Mouse (Mus musculus): Measurements from ENCODE around the gene Fam50b. TPM values are rescaled to one million over a fixed set of nuclear protein-coding genes. Genes with fewer than 3 reads are reported as not detected.

The Fam50b gene
- polyA plus RNA-seq, 1 experiment, result not detected

DNA sequence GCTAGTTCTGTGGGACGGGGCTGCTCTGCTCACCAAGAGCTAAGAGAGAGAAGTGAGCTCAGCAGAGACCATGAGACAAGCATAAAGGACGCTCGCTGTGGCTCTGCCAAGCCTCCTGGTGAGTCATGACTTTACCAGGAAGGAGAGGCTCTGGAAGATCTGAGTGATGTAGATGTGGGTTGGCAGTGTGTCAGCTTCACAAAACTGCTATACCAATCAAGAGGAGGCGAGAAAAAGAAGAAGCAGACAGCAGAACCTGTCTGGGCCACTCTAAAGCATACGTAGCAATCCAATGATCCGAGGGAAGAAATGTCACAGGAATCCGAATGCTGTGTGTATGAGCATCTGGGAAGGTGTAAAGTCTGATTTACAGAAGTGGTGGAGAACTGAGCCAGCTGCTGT, 19.2 kb upstream of the Fam50b start:
- no peaks in the 10 kb centered on the region for H3K36me3 ChIP-seq (ENCODE audit: control insufficient read depth, insufficient read depth)
- H3K4me3 ChIP-seq, result no peak overlapping the region
- TF ChIP-seq MYOD1 (IDR thresholded peaks at IDR 0.05; ENCODE audit: control insufficient read depth in 1 of 3, insufficient read length in 2 of 3, low read depth in 2 of 3) (no peak), USF1 (IDR thresholded peaks at IDR 0.05; ENCODE audit: low read depth) (no peak)
- peak overlapping the region; percentile 63 for H3K4me2 ChIP-seq (ENCODE audit: low read depth)
- H3ac ChIP-seq (ENCODE audit: control insufficient read depth, insufficient read length), result no peak overlapping the region
- H3K27me3 ChIP-seq (ENCODE audit: control insufficient read depth, insufficient read depth, insufficient read length), result no peaks in the 10 kb centered on the region
- no peaks in the 10 kb centered on the region for H3K79me2 ChIP-seq (ENCODE audit: control insufficient read depth, insufficient read depth)

DNA sequence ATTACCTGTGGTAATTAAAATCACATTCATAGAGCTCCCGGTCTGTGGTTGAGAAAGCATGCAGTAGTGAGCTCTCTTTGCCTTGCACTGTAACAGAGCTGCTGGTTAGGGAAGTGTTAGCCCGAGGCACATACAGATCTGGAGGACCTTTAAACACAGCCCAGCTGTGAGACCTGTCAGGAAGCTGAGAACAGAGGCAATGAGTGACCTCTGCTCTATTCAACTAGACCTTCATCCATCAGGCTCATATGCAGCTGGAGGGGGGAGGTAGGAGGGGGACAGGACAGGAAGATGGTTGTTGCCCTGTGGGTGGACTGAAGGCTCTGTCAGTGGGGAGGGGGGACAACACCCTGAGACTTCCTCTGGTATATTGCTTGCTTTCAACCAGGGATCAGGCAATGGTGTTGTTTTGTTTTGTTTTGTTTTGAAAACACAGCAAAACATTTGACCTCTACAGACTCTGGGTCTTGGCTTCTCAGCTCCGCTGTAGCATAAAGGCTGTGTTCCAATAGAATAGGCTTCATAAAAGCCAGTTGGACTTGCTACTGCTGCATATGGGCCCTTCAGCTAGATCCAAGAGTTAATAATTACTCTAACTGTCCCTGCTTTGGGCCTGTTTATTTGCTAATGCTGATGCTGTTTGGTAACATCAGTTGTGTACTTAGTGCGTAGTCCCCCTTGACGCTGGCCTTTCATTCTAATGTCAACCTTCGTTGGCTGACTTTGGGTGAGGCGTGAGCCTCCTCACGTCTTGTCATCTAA, 9.6 kb upstream of the Fam50b start:
- no peak for TF ChIP-seq USF1 (IDR thresholded peaks at IDR 0.05; ENCODE audit: low read depth)
- TF ChIP-seq REST (IDR thresholded peaks at IDR 0.05; ENCODE audit: insufficient read depth, insufficient read length), result no peak
- TF ChIP-seq MYOG (IDR thresholded peaks at IDR 0.05; ENCODE audit: control insufficient read depth in 1 of 3, insufficient read depth in 1 of 3, insufficient read length in 2 of 3, low read depth in 2 of 3), result no peak
- TF ChIP-seq POLR2A (IDR thresholded peaks at IDR 0.05; ENCODE audit: insufficient read length, low read depth), result no peak
- TF ChIP-seq MAX (IDR thresholded peaks at IDR 0.05; ENCODE audit: low read depth), result no peak
- TF ChIP-seq TCF3 (IDR thresholded peaks at IDR 0.05; ENCODE audit: insufficient read length, low read depth), result no peak
- TF ChIP-seq SRF (IDR thresholded peaks at IDR 0.05; ENCODE audit: control insufficient read depth, insufficient read length, low read depth), result no peak
- TF ChIP-seq E2F4 (IDR thresholded peaks at IDR 0.05; ENCODE audit: insufficient read depth), result no peak
- no peak for TF ChIP-seq POLR2AphosphoS2 (IDR thresholded peaks at IDR 0.05; ENCODE audit: insufficient read length, low read depth)
- TF ChIP-seq CEBPB (IDR thresholded peaks at IDR 0.05; ENCODE audit: insufficient read depth, poor library complexity, severe bottlenecking), result no peak
- TF ChIP-seq TCF12 (IDR thresholded peaks at IDR 0.05; ENCODE audit: insufficient read depth, poor library complexity, severe bottlenecking), result no peak
- no peak for TF ChIP-seq MYOD1 (IDR thresholded peaks at IDR 0.05; ENCODE audit: control insufficient read depth in 1 of 3, insufficient read length in 2 of 3, low read depth in 2 of 3)
- Histone ChIP-seq H3K4me3 (no peak overlapping the region), H3K4me2 (ENCODE audit: low read depth) (no peak overlapping the region), H3K79me2 (ENCODE audit: control insufficient read depth, insufficient read depth) (no peaks in the 10 kb centered on the region), H3K36me3 (ENCODE audit: control insufficient read depth, insufficient read depth) (no peaks in the 10 kb centered on the region), H3ac (ENCODE audit: control insufficient read depth, insufficient read length) (no peak overlapping the region), H3K27me3 (ENCODE audit: control insufficient read depth, insufficient read depth, insufficient read length) (no peaks in the 10 kb centered on the region)

DNA sequence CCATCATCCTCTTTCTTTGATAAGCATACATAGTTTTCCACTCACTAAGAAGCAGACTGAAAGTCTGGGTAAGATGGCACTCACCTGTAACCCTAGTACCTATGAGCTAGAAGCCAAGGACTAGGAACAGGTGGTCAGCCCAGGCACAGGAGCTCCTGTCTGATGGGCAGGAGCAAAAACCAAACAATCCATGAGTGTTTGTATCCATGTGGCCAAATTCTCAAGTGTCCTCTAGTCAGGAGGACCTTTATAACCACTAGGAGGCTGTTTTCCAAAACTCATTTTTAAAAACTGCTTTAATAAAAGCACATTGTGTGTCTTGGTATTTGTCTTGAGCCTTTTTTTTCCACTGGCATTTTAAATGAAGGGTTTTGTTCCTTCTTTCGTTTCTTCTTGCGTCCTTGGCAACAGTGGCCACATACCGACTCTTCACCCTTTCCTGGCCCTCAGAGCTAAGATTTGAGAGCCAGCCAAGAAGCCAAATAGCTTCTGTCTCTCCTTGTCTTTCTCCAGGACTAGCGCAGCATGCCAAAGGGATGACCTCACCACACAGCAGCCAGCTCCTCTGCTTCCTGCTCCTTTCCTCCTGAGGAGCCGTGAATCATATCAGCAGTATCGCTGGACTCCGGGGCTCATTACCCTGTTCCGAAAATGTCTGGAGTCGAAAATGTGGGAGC, 8.7 kb upstream of the Fam50b start:
- peak in 2 of 3 experiments; percentile 17 to 26 for TF ChIP-seq MYOD1 (IDR thresholded peaks at IDR 0.05; ENCODE audit: control insufficient read depth in 1 of 3, insufficient read length in 2 of 3, low read depth in 2 of 3)
- TF ChIP-seq POLR2A (IDR thresholded peaks at IDR 0.05; ENCODE audit: insufficient read length, low read depth), result no peak
- Histone ChIP-seq H3K36me3 (ENCODE audit: control insufficient read depth, insufficient read depth) (no peaks in the 10 kb centered on the region), H3K4me3 (peak overlapping the region; percentile 5), H3K4me2 (ENCODE audit: low read depth) (peak overlapping the region; percentile 89), H3K79me2 (ENCODE audit: control insufficient read depth, insufficient read depth) (no peaks in the 10 kb centered on the region), H3K27me3 (ENCODE audit: control insufficient read depth, insufficient read depth, insufficient read length) (no peaks in the 10 kb centered on the region), H3ac (ENCODE audit: control insufficient read depth, insufficient read length) (no peak overlapping the region)

DNA sequence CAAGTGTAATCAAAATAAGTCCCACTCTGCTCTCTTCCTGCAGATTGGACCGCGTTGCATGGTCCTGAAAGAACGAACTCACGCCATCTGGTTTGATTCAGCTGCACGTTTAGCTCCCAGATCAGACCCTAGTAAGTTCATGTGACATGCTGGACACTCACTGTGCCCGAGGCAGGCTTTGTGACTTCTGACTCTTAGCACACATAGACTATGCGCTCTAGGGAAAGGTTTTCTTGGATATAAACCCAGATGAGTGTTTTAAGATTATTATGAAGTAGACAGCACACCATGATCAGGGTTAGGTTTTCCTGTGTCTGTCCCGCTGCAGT, 8.2 kb upstream of the Fam50b start:
- Histone ChIP-seq H3K27me3 (ENCODE audit: control insufficient read depth, insufficient read depth, insufficient read length) (no peaks in the 10 kb centered on the region), H3ac (ENCODE audit: control insufficient read depth, insufficient read length) (no peak overlapping the region), H3K4me2 (ENCODE audit: low read depth) (peak overlapping the region; percentile 89), H3K36me3 (ENCODE audit: control insufficient read depth, insufficient read depth) (no peaks in the 10 kb centered on the region), H3K4me3 (peak overlapping the region; percentile 5), H3K79me2 (ENCODE audit: control insufficient read depth, insufficient read depth) (no peaks in the 10 kb centered on the region)
- no peak for TF ChIP-seq POLR2AphosphoS2 (IDR thresholded peaks at IDR 0.05; ENCODE audit: insufficient read length, low read depth)
- no peak for TF ChIP-seq TCF3 (IDR thresholded peaks at IDR 0.05; ENCODE audit: insufficient read length, low read depth)
- TF ChIP-seq USF1 (IDR thresholded peaks at IDR 0.05; ENCODE audit: low read depth), result no peak
- no peak for TF ChIP-seq E2F4 (IDR thresholded peaks at IDR 0.05; ENCODE audit: insufficient read depth)
- no peak for TF ChIP-seq MYOG (IDR thresholded peaks at IDR 0.05; ENCODE audit: control insufficient read depth in 1 of 3, insufficient read depth in 1 of 3, insufficient read length in 2 of 3, low read depth in 2 of 3)
- no peak for TF ChIP-seq POLR2A (IDR thresholded peaks at IDR 0.05; ENCODE audit: insufficient read length, low read depth)

DNA sequence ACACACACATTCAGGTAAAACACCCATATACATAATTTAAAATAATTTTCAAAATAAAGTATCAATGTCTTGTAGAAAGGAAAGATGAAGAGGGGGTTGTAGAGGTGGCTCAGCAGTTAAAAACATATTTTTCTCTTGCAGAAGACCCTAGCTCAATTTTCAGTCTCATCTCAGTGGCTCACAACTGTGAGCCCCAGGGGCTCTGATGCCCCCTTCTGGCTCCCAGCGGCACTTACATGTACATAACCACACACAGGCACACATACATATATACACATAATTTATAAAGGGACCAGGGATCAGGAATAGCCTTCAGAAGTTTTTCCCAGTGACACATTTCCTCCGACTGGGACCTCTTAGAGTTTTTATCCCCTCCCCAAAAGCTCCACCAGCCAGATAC, 7.6 kb upstream of the Fam50b start:
- H3K27me3 ChIP-seq (ENCODE audit: control insufficient read depth, insufficient read depth, insufficient read length), result no peaks in the 10 kb centered on the region
- no peaks in the 10 kb centered on the region for H3K79me2 ChIP-seq (ENCODE audit: control insufficient read depth, insufficient read depth)
- no peak overlapping the region for H3ac ChIP-seq (ENCODE audit: control insufficient read depth, insufficient read length)
- H3K36me3 ChIP-seq (ENCODE audit: control insufficient read depth, insufficient read depth), result no peaks in the 10 kb centered on the region
- H3K4me2 ChIP-seq (ENCODE audit: low read depth), result peak overlapping the region; percentile 89
- TF ChIP-seq TCF12 (IDR thresholded peaks at IDR 0.05; ENCODE audit: insufficient read depth, poor library complexity, severe bottlenecking), result no peak
- TF ChIP-seq REST (IDR thresholded peaks at IDR 0.05; ENCODE audit: insufficient read depth, insufficient read length), result no peak
- no peak for TF ChIP-seq POLR2A (IDR thresholded peaks at IDR 0.05; ENCODE audit: insufficient read length, low read depth)
- no peak for TF ChIP-seq MAX (IDR thresholded peaks at IDR 0.05; ENCODE audit: low read depth)
- TF ChIP-seq SRF (IDR thresholded peaks at IDR 0.05; ENCODE audit: control insufficient read depth, insufficient read length, low read depth), result no peak
- no peak for TF ChIP-seq MYOG (IDR thresholded peaks at IDR 0.05; ENCODE audit: control insufficient read depth in 1 of 3, insufficient read depth in 1 of 3, insufficient read length in 2 of 3, low read depth in 2 of 3)
- H3K4me3 ChIP-seq, result peak overlapping the region; percentile 5

All from myocyte (in vitro differentiated cells).